Mouse (Mus musculus) adrenal gland, adult 8-10 months (tissue): ENCODE data around the gene Camk2n1. TPM values are rescaled to one million over a fixed set of nuclear protein-coding genes. Genes with fewer than 3 reads are reported as not detected.
"Not testable (repeated sequence)": the region's sequence is repeated elsewhere in the genome, so short reads cannot be mapped to it uniquely, and the experiment has no call there.

Experiments used
- DNase-seq: peaks from one replicate; pipeline ENCODE4 v3.0.0; 2022
- total RNA-seq, 4 experiments: library from RNA; stranded (reverse); gene quantifications; 2 replicates each; pipeline ENCODE4 v1.2.4; 2022

Camk2n1 gene
- total RNA-seq = 10 to 100 TPM; 29.2 to 33.7 (median 31.2) TPM

- DNase-seq = peak; percentile 80
Measured at GRCm38 (mm10) chr4:138453753-138454570, at the start of gene Camk2n1. TSS of gene Camk2n1 (plus strand) at chr4:138454314.

- no peak for DNase-seq
Measured at GRCm38 (mm10) chr4:138404806-138405205, 49.3 kb upstream of the Camk2n1 start.

- DNase-seq = peak; percentile 72
Measured at GRCm38 (mm10) chr4:138407479-138408194, 46.5 kb upstream of the Camk2n1 start.

GRCm38 (mm10) chr4:138411011-138411410, 43.1 kb upstream of the Camk2n1 start:
- DNase-seq = no peak

GRCm38 (mm10) chr4:138411504-138412121, 42.5 kb upstream of the Camk2n1 start:
- no peak for DNase-seq

- DNase-seq = no peak
Measured at GRCm38 (mm10) chr4:138414725-138415124, 39.4 kb upstream of the Camk2n1 start.

GRCm38 (mm10) chr4:138415991-138416390, 38.1 kb upstream of the Camk2n1 start:
- DNase-seq = no peak

GRCm38 (mm10) chr4:138416414-138416813, 37.7 kb upstream of the Camk2n1 start:
- DNase-seq = no peak

- DNase-seq = no peak
Measured at GRCm38 (mm10) chr4:138417882-138418281, 36.2 kb upstream of the Camk2n1 start.

GRCm38 (mm10) chr4:138418340-138418957, 35.7 kb upstream of the Camk2n1 start:
- no peak for DNase-seq

GRCm38 (mm10) chr4:138425028-138425427, 29.1 kb upstream of the Camk2n1 start:
- DNase-seq = no peak

- DNase-seq = not testable (repeated sequence)
Measured at GRCm38 (mm10) chr4:138425604-138426003, 28.5 kb upstream of the Camk2n1 start.

- peak; percentile 78 for DNase-seq
Measured at GRCm38 (mm10) chr4:138426778-138427705, 27.1 kb upstream of the Camk2n1 start.

- DNase-seq = no peak
Measured at GRCm38 (mm10) chr4:138429778-138430177, 24.3 kb upstream of the Camk2n1 start.

- no peak for DNase-seq
Measured at GRCm38 (mm10) chr4:138431340-138431739, 22.8 kb upstream of the Camk2n1 start.

- peak; percentile 94 for DNase-seq
Measured at GRCm38 (mm10) chr4:138434347-138435316, 19.5 kb upstream of the Camk2n1 start, which contains the start of gene Mul1. TSS of gene Mul1 (plus strand) at chr4:138434671.

- no peak for DNase-seq
Measured at GRCm38 (mm10) chr4:138440062-138440461, 14.1 kb upstream of the Camk2n1 start.

GRCm38 (mm10) chr4:138444941-138445340, 9.2 kb upstream of the Camk2n1 start:
- no peak for DNase-seq

GRCm38 (mm10) chr4:138446981-138447380, 7.1 kb upstream of the Camk2n1 start:
- DNase-seq = no peak

GRCm38 (mm10) chr4:138447387-138447786, 6.7 kb upstream of the Camk2n1 start:
- peak; percentile 81 for DNase-seq
